8 mouse cellular contexts compared by ENCODE assay signal in the genomic region with DNA sequence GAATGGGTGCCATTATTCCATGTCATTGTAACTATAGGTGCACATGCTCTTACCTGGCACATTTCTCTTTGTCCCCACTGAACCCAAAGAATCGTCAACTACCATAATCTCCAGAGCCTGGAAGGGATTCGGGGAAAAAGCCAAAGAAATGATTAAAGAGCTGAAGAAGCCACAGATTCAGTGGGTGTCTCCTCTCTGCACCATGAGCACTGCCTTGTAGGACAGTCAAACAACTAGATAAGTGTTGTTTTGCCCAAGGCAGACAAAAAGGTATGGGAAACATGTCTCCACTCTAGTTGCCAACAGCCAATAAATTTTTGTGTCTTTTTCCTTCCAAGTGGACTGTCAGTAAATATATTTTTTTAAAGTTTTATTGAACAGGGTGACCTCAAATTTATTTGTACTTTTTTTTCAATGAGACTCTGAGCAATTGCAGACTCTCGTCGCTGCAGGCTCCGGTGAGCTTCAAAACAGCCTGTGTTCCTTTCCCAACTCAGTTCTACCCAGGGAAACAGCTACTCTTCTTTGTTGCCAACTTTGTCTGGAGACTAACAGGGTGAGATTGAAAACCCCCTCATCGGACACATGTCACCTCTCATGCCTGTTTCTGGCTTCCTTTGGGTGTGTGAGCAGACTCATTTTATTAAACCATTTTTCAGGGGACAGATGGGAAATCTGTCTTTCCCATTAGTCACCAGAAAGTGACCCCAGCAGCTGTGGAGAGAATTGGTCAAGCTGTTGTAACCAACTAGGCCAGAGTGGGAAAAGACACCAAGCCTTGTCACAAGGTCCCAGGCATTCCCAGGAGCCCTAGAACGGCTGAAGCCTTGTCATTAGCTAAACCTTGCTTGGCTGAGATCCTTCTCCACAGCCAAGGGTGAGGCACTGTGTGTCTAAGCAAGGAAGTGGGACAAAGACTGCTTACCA.
A peak's percentile ranks its signal among the peaks of the same experiment; 100 is the strongest.
DNase-seq lines count a peak whose midpoint lies in the region; ATAC-seq and TF ChIP-seq lines count a peak whose summit lies in the region.

No protein-coding gene starts in this region.

- TF ChIP-seq EP300 in liver, postnatal 0 days (IDR thresholded peaks at IDR 0.05; ENCODE audit: low read depth): no peak

- TF ChIP-seq CTCF in lung, embryonic 14.5 days (IDR thresholded peaks at IDR 0.05; ENCODE audit: low read depth): no peak
- TF ChIP-seq CTCF in liver, postnatal 0 days (IDR thresholded peaks at IDR 0.05; ENCODE audit: low read depth): no peak

- H3K36me3 ChIP-seq in lung, embryonic 14.5 days (ENCODE audit: insufficient read depth): no peaks in the 10 kb centered on the region
- no peaks in the 10 kb centered on the region for H3K36me3 ChIP-seq in liver, postnatal 0 days (replicated peaks; ENCODE audit: insufficient read depth, low read length)

- H3K4me3 ChIP-seq in lung, embryonic 14.5 days (ENCODE audit: low read depth, low read length): no peak overlapping the region
- H3K4me3 ChIP-seq in liver, postnatal 0 days (ENCODE audit: low read depth, low read length): no peak overlapping the region

- H3K4me1 ChIP-seq in lung, embryonic 14.5 days (ENCODE audit: insufficient read depth): peaks cover 15% of the 10 kb centered on the region
- H3K4me1 ChIP-seq in liver, postnatal 0 days (ENCODE audit: insufficient read depth): no peaks in the 10 kb centered on the region

- H3K27me3 ChIP-seq in lung, embryonic 14.5 days (ENCODE audit: insufficient read depth, low read length): no peaks in the 10 kb centered on the region
- H3K27me3 ChIP-seq in liver, postnatal 0 days (ENCODE audit: insufficient read depth, low read length): no peaks in the 10 kb centered on the region

- H3K4me2 ChIP-seq in lung, embryonic 14.5 days: no peak overlapping the region
- no peak overlapping the region for H3K4me2 ChIP-seq in liver, postnatal 0 days (ENCODE audit: low read depth, low read length)

- peak; percentile 85 for ATAC-seq in lung, embryonic 14.5 days (ENCODE audit: insufficient read depth)
- no peak for ATAC-seq in liver, postnatal 0 days

- peak overlapping the region; percentile 50 for H3K27ac ChIP-seq in lung, embryonic 14.5 days (ENCODE audit: low read depth)
- no peak overlapping the region for H3K27ac ChIP-seq in liver, postnatal 0 days (ENCODE audit: low read depth)

- no peaks in the 10 kb centered on the region for H3K9me3 ChIP-seq in lung, embryonic 14.5 days (ENCODE audit: low read depth, low read length)
- no peaks in the 10 kb centered on the region for H3K9me3 ChIP-seq in liver, postnatal 0 days (ENCODE audit: low read length)

- H3K9ac ChIP-seq in lung, embryonic 14.5 days: no peak overlapping the region
- no peak overlapping the region for H3K9ac ChIP-seq in liver, postnatal 0 days (replicated peaks)

- DNase-seq in cerebellum, postnatal 14 days: peak; percentile 32 to 33
- DNase-seq in cerebellum, adult 9-11 months: no peak
- peak; percentile 20 for DNase-seq in 3T3-L1 (ENCODE audit: low read depth, low spot score)
- peak; percentile 36 to 64 for DNase-seq in heart, adult 9 months (ENCODE audit: low spot score in 2 of 2)
- DNase-seq in lung, embryonic 14.5 days: peak; percentile 92
- DNase-seq in Muller cell, postnatal 12 days (ENCODE audit: inconsistent ontology term): no peak
- DNase-seq in right cerebral cortex, postnatal 36 days (ENCODE audit: low spot score in 2 of 2): no peak
- DNase-seq in liver, postnatal 0 days: no peak

- WGBS in lung, embryonic 14.5 days: 39% methylated on average over 7 of the region's 7 CpGs
- 74% methylated on average over 7 of the region's 7 CpGs for WGBS in liver, postnatal 0 days (ENCODE audit: insufficient replicate concordance)

Comparison
In these comparisons a context has a peak if more than half of its experiments do, and no peak if none do; other contexts are left out.
1. DNase-seq: peak in cerebellum, postnatal 14 days (2 of 2), 3T3-L1 (single experiment), heart, adult 9 months (2 of 2) and lung, embryonic 14.5 days (single experiment); none in cerebellum, adult 9-11 months (single experiment), Muller cell, postnatal 12 days (single experiment), right cerebral cortex, postnatal 36 days (0 of 2) and liver, postnatal 0 days (single experiment).